Mouse (Mus musculus) activated CD4-positive, CD25-positive, alpha-beta regulatory T cell, adult 4 months (primary cell): ENCODE measurements around the gene 5330417H12Rik. TPM values are rescaled to one million over a fixed set of nuclear protein-coding genes. Genes with fewer than 3 reads are reported as not detected.

Source experiments
- polyA plus RNA-seq, 2 experiments: library from polyadenylated mRNA; unstranded; fragments of 100-300 nt; shearing (Covaris generic); gene quantifications; one replicate each; pipeline ENCODE4 v1.2.1; 2017

The 5330417H12Rik gene
- polyA plus RNA-seq, 2 experiments from 2014 or later, result not detected

Other genes starting within 250 kb of the 5330417H12Rik start
- gene Olfml1, start 57.7 kb downstream of the 5330417H12Rik start, polyA plus RNA-seq, result not detected
- gene Ppfibp2, start 30.0 kb downstream of the 5330417H12Rik start, polyA plus RNA-seq, result under 1 TPM; 0.31 to 0.44 TPM
- not detected for gene Cyb5r2, start 132.9 kb upstream of the 5330417H12Rik start, polyA plus RNA-seq
- not detected for gene Ovch2, start 176.0 kb upstream of the 5330417H12Rik start, polyA plus RNA-seq
- gene Olfr467, start 187.1 kb upstream of the 5330417H12Rik start, polyA plus RNA-seq, result not detected
- not detected for gene Olfr469, start 200.4 kb upstream of the 5330417H12Rik start, polyA plus RNA-seq
- gene Olfr470, start 222.3 kb upstream of the 5330417H12Rik start, polyA plus RNA-seq, result not detected